Mouse (Mus musculus): ENCODE results near the gene Kidins220. TPM values are rescaled to one million over a fixed set of nuclear protein-coding genes. Genes with fewer than 3 reads are reported as not detected.

Kidins220 gene
- total RNA-seq, 4 experiments from 2014 or later, result 105 to 132 (median 121) TPM

Other genes starting within 250 kb of the Kidins220 start
- gene Mboat2, start 144.0 kb upstream of the Kidins220 start, total RNA-seq (2022), result 10 to 100 TPM; 16.1 to 38.7 (median 28.7) TPM
- gene Id2, start 122.2 kb downstream of the Kidins220 start, total RNA-seq (2022), result 100 to 1,000 TPM; 302 to 463 (median 440) TPM